Comparison of ENCODE assay signal across 22 mouse cellular contexts in the genomic region with DNA sequence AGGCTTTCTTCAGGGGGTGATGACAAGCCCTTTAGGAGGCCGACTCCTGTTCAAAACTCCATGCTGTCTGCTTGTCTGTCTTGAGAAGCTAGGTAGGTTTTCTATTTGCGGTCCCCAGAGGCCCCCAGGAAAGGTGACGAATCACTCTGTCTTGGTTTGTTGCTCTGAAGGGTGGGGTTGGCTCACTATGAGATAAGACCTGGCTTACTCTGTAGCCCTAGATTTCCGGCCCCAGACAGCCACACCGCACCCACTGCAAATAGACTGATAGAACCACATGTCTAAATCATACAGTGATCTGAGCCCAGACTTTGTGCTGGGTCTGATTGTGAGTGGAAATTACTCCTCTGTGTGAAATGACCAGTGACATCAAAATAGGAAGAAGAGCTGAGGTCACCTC. TPM values are rescaled to one million over a fixed set of nuclear protein-coding genes. Genes with fewer than 3 reads are reported as not detected.
DNase-seq lines count a peak whose midpoint lies in the region; ATAC-seq and TF ChIP-seq lines count a peak whose summit lies in the region.
"Had no signal": no experiment of that assay in that cellular context is flagged by ENCODE, and none has a peak within 500 bp of the region (broad histone marks: within the 10 kb centered on the region; RNA-seq: fewer than 3 reads in every experiment).

No protein-coding gene starts in this region.

- no peak overlapping the region for H3K4me2 ChIP-seq in liver, embryonic 12.5 days
- H3K4me2 ChIP-seq in hindbrain, embryonic 11.5 days (replicated peaks; ENCODE audit: low read depth, low read length): no peak overlapping the region
- H3K4me2 ChIP-seq: forebrain, embryonic 15.5 days; heart, embryonic 11.5 days; limb, embryonic 15.5 days; midbrain, embryonic 13.5 days; neural tube, embryonic 12.5 days had no signal

- ATAC-seq in G1E (ENCODE audit: extremely low read depth, insufficient number of reproducible peaks, low FRiP score, poor library complexity, severe bottlenecking): peak; percentile 83
- peak; percentile 79 for ATAC-seq in common myeloid progenitor, adult 5-6 weeks (replicated peaks; ENCODE audit: low read depth, poor library complexity, severe bottlenecking)
- peak; percentile 81 for ATAC-seq in liver, embryonic 12.5 days
- peak; percentile 90 for ATAC-seq in megakaryocyte-erythroid progenitor cell, adult 5-6 weeks (replicated peaks; ENCODE audit: low FRiP score, low TSS enrichment, poor library complexity, severe bottlenecking)
- ATAC-seq in hindbrain, embryonic 11.5 days (ENCODE audit: low FRiP score): no peak
- ATAC-seq: forebrain, embryonic 15.5 days; hindbrain, embryonic 16.5 days; midbrain, embryonic 13.5 days had no signal

- H3K36me3 ChIP-seq in G1E (replicated peaks): peaks cover 8% of the 10 kb centered on the region
- peaks cover 58% of the 10 kb centered on the region for H3K36me3 ChIP-seq in liver, embryonic 12.5 days
- 0 out of 2 replicates have a peak, but pooled peaks cover 3% of the 10 kb centered on the region for H3K36me3 ChIP-seq in hindbrain, embryonic 11.5 days (ENCODE audit: control insufficient read depth, insufficient read depth, low read length)

- 21% methylated on average over 5 of the region's 5 CpGs for WGBS in liver, embryonic 12.5 days (ENCODE audit: insufficient replicate concordance)
- WGBS in hindbrain, embryonic 11.5 days: 92% methylated on average over 5 of the region's 5 CpGs

- TF ChIP-seq CTCF in G1E (IDR thresholded peaks at IDR 0.05; ENCODE audit: low read depth, low read length): no peak

- no peak overlapping the region for H3K27ac ChIP-seq in liver, embryonic 12.5 days
- H3K27ac ChIP-seq in hindbrain, embryonic 11.5 days (ENCODE audit: low read depth, low read length): no peak overlapping the region
- H3K27ac ChIP-seq: forebrain, embryonic 15.5 days; limb, embryonic 15.5 days; macrophage; midbrain, embryonic 13.5 days; neural tube, embryonic 12.5 days had no signal

- DNase-seq in G1E (ENCODE audit: low spot score): peak; percentile 61
- DNase-seq in thymus, adult 18-20 months: no peak
- no peak for DNase-seq in hindbrain, embryonic 11.5 days (ENCODE audit: low spot score)
- no peak for DNase-seq in spleen, adult 18-20 months
- DNase-seq in spleen, postnatal 10 days (ENCODE audit: low spot score in 2 of 2): no peak
- DNase-seq: adrenal gland, adult 2 months; cerebellum, adult 9-10 months; heart, postnatal 14 days; kidney, adult 8-10 months; kidney, postnatal 25 days; thymus, postnatal 4 days had no signal

- peaks cover 62% of the 10 kb centered on the region for H3K27me3 ChIP-seq in G1E (ENCODE audit: insufficient read depth, low read length)
- peaks cover 11% of the 10 kb centered on the region for H3K27me3 ChIP-seq in liver, embryonic 12.5 days (replicated peaks)
- no peaks in the 10 kb centered on the region for H3K27me3 ChIP-seq in hindbrain, embryonic 11.5 days (ENCODE audit: control insufficient read depth, insufficient read depth, low read length)
- H3K27me3 ChIP-seq: forebrain, embryonic 15.5 days; limb, embryonic 15.5 days; midbrain, embryonic 13.5 days; neural tube, embryonic 12.5 days had no signal

- 0 out of 2 replicates have a peak, but pooled peaks cover 8% of the 10 kb centered on the region for H3K9me3 ChIP-seq in G1E (replicated peaks)
- no peaks in the 10 kb centered on the region for H3K9me3 ChIP-seq in liver, embryonic 12.5 days (replicated peaks)
- H3K9me3 ChIP-seq in hindbrain, embryonic 11.5 days (ENCODE audit: control insufficient read depth, low read length): no peaks in the 10 kb centered on the region
- H3K9me3 ChIP-seq: forebrain, embryonic 15.5 days; limb, embryonic 15.5 days; midbrain, embryonic 13.5 days; neural tube, embryonic 12.5 days had no signal

- no peak overlapping the region for H3K9ac ChIP-seq in liver, embryonic 12.5 days
- H3K9ac ChIP-seq in hindbrain, embryonic 11.5 days (ENCODE audit: low read depth, low read length): no peak overlapping the region
- H3K9ac ChIP-seq: forebrain, embryonic 15.5 days; limb, embryonic 15.5 days; midbrain, embryonic 13.5 days; neural tube, embryonic 12.5 days had no signal

- H3K4me1 ChIP-seq in G1E (ENCODE audit: insufficient read depth, low read depth, low read length): peaks cover 62% of the 10 kb centered on the region
- H3K4me1 ChIP-seq in liver, embryonic 12.5 days: peaks cover 29% of the 10 kb centered on the region
- H3K4me1 ChIP-seq in hindbrain, embryonic 11.5 days (replicated peaks; ENCODE audit: control insufficient read depth, insufficient read depth, low read length): no peaks in the 10 kb centered on the region
- H3K4me1 ChIP-seq: forebrain, embryonic 15.5 days; limb, embryonic 15.5 days; midbrain, embryonic 13.5 days; neural tube, embryonic 12.5 days had no signal

- H3K4me3 ChIP-seq in G1E (ENCODE audit: low read depth, low read length): no peak overlapping the region; the same call in 1 of the 2 replicates
- no peak overlapping the region for H3K4me3 ChIP-seq in liver, embryonic 12.5 days
- no peak overlapping the region for H3K4me3 ChIP-seq in hindbrain, embryonic 11.5 days (ENCODE audit: low read depth, low read length)
- H3K4me3 ChIP-seq: forebrain, embryonic 15.5 days; limb, embryonic 15.5 days; midbrain, embryonic 13.5 days; neural tube, embryonic 12.5 days had no signal

RNA-seq across cellular contexts. Expression of a gene that starts 19.1 kb away (rescaled TPM):
- total RNA-seq in G1E (2014; fragmentation: Nextera tagmentation) (32.7 and 36.3 TPM in 2 replicates), G1E (2017) (41.0 and 45.6 TPM in 2 replicates)
- polyA plus RNA-seq in G1E (2012): 24.1 and 25.6 TPM in 2 replicates
- total RNA-seq in common myeloid progenitor, adult 5-6 weeks (2017): 36.8 and 50.1 TPM in 2 replicates
- 20.1 and 21.9 TPM in 2 replicates for polyA plus RNA-seq in liver, embryonic 12.5 days (2016; fragmentation: Nextera tagmentation; extraction: Ambion mirVana)
- 32.7 and 47.9 TPM in 2 replicates for total RNA-seq in megakaryocyte-erythroid progenitor cell, adult 5-6 weeks (2014; fragmentation: Nextera tagmentation)
- total RNA-seq in megakaryocyte-erythroid progenitor cell, adult 5-6 weeks (2017): 50.5 and 58.1 TPM in 2 replicates
- 46.1 and 46.2 TPM in 2 replicates for polyA plus RNA-seq in hindbrain, embryonic 11.5 days (2014; fragmentation: Nextera tagmentation; extraction: Ambion mirVana)

RNA-seq across cellular contexts. Expression of a gene that starts 19.1 kb away (rescaled TPM):
- total RNA-seq in G1E (2014; fragmentation: Nextera tagmentation) (16.1 and 20.0 TPM in 2 replicates), G1E (2017) (22.8 and 27.4 TPM in 2 replicates)
- polyA plus RNA-seq in G1E (2012): 20.5 and 43.9 TPM in 2 replicates
- 44.0 and 51.4 TPM in 2 replicates for total RNA-seq in common myeloid progenitor, adult 5-6 weeks (2017)
- 43.2 and 45.6 TPM in 2 replicates for polyA plus RNA-seq in liver, embryonic 12.5 days (2016; fragmentation: Nextera tagmentation; extraction: Ambion mirVana)
- total RNA-seq in megakaryocyte-erythroid progenitor cell, adult 5-6 weeks (2014; fragmentation: Nextera tagmentation): 30.3 and 47.7 TPM in 2 replicates
- 55.0 and 60.4 TPM in 2 replicates for total RNA-seq in megakaryocyte-erythroid progenitor cell, adult 5-6 weeks (2017)
- 55.1 and 57.6 TPM in 2 replicates for polyA plus RNA-seq in hindbrain, embryonic 11.5 days (2014; fragmentation: Nextera tagmentation; extraction: Ambion mirVana)

RNA-seq across cellular contexts. Expression of a gene that starts 23.0 kb away (rescaled TPM):
- total RNA-seq in G1E (2014; fragmentation: Nextera tagmentation) (6.6 and 7.1 TPM in 2 replicates), G1E (2017) (4.1 TPM in 2 replicates)
- 1.0 and 1.3 TPM in 2 replicates for polyA plus RNA-seq in G1E (2012)
- 24.0 and 28.2 TPM in 2 replicates for total RNA-seq in common myeloid progenitor, adult 5-6 weeks (2017)
- polyA plus RNA-seq in liver, embryonic 12.5 days (2016; fragmentation: Nextera tagmentation; extraction: Ambion mirVana): 17.4 and 22.2 TPM in 2 replicates
- total RNA-seq in megakaryocyte-erythroid progenitor cell, adult 5-6 weeks (2014; fragmentation: Nextera tagmentation): 2.6 and 4.2 TPM in 2 replicates
- total RNA-seq in megakaryocyte-erythroid progenitor cell, adult 5-6 weeks (2017): 5.1 and 6.7 TPM in 2 replicates
- polyA plus RNA-seq in hindbrain, embryonic 11.5 days (2014; fragmentation: Nextera tagmentation; extraction: Ambion mirVana): 84.4 and 88.9 TPM in 2 replicates

RNA-seq across cellular contexts. Expression of a gene that starts 41.4 kb away (rescaled TPM):
- total RNA-seq in G1E (2014; fragmentation: Nextera tagmentation): 0.83 TPM in 1 of 2 replicates, not detected in the other
- total RNA-seq in G1E (2017): 0.55 and 1.5 TPM in 2 replicates
- polyA plus RNA-seq in G1E (2012): 0.29 and 0.39 TPM in 2 replicates
- total RNA-seq in common myeloid progenitor, adult 5-6 weeks (2017): 11.2 and 13.3 TPM in 2 replicates
- polyA plus RNA-seq in liver, embryonic 12.5 days (2016; fragmentation: Nextera tagmentation; extraction: Ambion mirVana): 9.8 TPM in 2 replicates
- 2.7 and 3.2 TPM in 2 replicates for total RNA-seq in megakaryocyte-erythroid progenitor cell, adult 5-6 weeks (2014; fragmentation: Nextera tagmentation)
- 0.84 and 3.2 TPM in 2 replicates for total RNA-seq in megakaryocyte-erythroid progenitor cell, adult 5-6 weeks (2017)
- 4.4 and 5.2 TPM in 2 replicates for polyA plus RNA-seq in hindbrain, embryonic 11.5 days (2014; fragmentation: Nextera tagmentation; extraction: Ambion mirVana)

RNA-seq across cellular contexts. Expression of a gene that starts 54.9 kb away (rescaled TPM):
- total RNA-seq in G1E (2014; fragmentation: Nextera tagmentation): not detected in 2 replicates
- 0.06 TPM in 1 of 2 replicates, not detected in the other for total RNA-seq in G1E (2017)
- polyA plus RNA-seq in G1E (2012): not detected in 2 replicates
- total RNA-seq in common myeloid progenitor, adult 5-6 weeks (2017): not detected in 2 replicates
- 6.6 and 7.9 TPM in 2 replicates for polyA plus RNA-seq in liver, embryonic 12.5 days (2016; fragmentation: Nextera tagmentation; extraction: Ambion mirVana)
- 0.68 and 1.4 TPM in 2 replicates for total RNA-seq in megakaryocyte-erythroid progenitor cell, adult 5-6 weeks (2014; fragmentation: Nextera tagmentation)
- total RNA-seq in megakaryocyte-erythroid progenitor cell, adult 5-6 weeks (2017): not detected in 2 replicates
- 1.5 and 2.1 TPM in 2 replicates for polyA plus RNA-seq in hindbrain, embryonic 11.5 days (2014; fragmentation: Nextera tagmentation; extraction: Ambion mirVana)
- total RNA-seq: left cerebral cortex, adult 18-20 months had no signal
- polyA plus RNA-seq: macrophage had no signal
